Mouse (Mus musculus): ENCODE data around the gene 2810408A11Rik. TPM values are rescaled to one million over a fixed set of nuclear protein-coding genes. Genes with fewer than 3 reads are reported as not detected.
A peak's percentile ranks its signal among the peaks of the same experiment; 100 is the strongest.

The 2810408A11Rik gene
- polyA plus RNA-seq, 1 experiment from 2014 or later, result 5.4 TPM

DNA sequence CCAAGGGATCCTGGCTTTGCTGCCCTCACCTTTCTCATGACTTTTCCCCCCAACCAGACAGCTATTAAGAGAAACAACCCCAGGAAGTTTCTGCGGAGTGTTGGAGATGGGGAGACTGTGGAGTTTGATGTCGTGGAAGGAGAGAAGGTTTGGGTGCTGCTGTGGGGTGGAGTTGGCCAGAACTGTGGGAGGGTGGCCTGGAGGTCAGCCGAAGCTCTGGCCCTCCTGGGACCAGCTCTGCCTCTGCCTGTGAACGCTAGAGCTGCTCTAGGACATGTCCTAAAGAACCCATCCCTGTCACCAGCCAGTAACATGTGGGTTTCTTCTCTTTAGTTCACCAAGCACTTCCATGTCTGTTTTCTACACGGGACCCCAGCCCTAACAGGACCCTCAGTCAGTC is 38.4 kb upstream of the 2810408A11Rik start:
- no peak overlapping the region for H3K4me2 ChIP-seq (ENCODE audit: low read depth, low read length)
- H3K4me3 ChIP-seq (ENCODE audit: low read length), result no peak overlapping the region
- no peaks in the 10 kb centered on the region; the same call in 1 of the 2 replicates for H3K36me3 ChIP-seq (ENCODE audit: control insufficient read depth, insufficient read depth, low read length)
- no peak for ATAC-seq
- no peak overlapping the region for H3K27ac ChIP-seq (ENCODE audit: low read length)
- 68% methylated on average over 5 of the region's 5 CpGs for WGBS
- H3K9ac ChIP-seq (ENCODE audit: low read depth, low read length), result no peak overlapping the region
- peaks cover 35% of the 10 kb centered on the region for H3K4me1 ChIP-seq (ENCODE audit: control insufficient read depth, insufficient read depth, low read length)
- H3K9me3 ChIP-seq (ENCODE audit: control insufficient read depth, low read length), result no peaks in the 10 kb centered on the region
- 0 out of 2 replicates have a peak, but pooled peaks cover 3% of the 10 kb centered on the region for H3K27me3 ChIP-seq (replicated peaks; ENCODE audit: control insufficient read depth, insufficient read depth, low read length)

DNA sequence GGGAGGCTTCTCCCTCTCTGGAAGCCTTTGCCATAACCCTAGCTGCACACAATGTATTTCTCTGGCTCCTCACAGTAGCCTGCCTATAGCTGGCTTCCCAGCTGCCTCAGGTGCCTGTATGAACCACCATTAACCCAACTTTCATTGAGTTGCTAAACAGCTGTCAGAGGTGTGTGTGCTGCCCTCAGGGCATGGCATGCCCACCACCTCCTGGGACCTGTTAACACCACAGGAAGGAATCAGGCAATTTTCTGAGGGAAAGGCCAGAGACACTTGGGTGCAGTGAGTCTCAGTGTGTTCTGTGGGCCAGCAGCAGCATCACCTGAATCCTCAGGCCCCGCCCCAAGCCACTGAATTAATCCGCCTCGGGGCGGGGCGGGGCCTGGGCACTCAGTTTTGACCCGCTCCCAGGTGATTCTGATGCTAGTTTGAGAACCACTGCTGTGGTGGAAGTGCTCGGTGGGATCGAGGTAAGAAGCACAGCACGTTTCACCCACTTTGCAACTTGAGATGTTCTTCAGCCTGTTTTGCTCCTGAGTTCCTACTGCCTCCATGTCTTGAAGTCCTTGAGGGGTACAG is 37.7 kb upstream of the 2810408A11Rik start:
- ATAC-seq, result no peak
- Histone ChIP-seq H3K4me3 (ENCODE audit: low read length) (no peak overlapping the region), H3K9me3 (ENCODE audit: control insufficient read depth, low read length) (no peaks in the 10 kb centered on the region), H3K4me1 (ENCODE audit: control insufficient read depth, insufficient read depth, low read length) (peaks cover 35% of the 10 kb centered on the region), H3K9ac (ENCODE audit: low read depth, low read length) (no peak overlapping the region), H3K36me3 (ENCODE audit: control insufficient read depth, insufficient read depth, low read length) (no peaks in the 10 kb centered on the region), H3K27ac (ENCODE audit: low read length) (no peak overlapping the region), H3K4me2 (ENCODE audit: low read depth, low read length) (no peak overlapping the region), H3K27me3 (replicated peaks; ENCODE audit: control insufficient read depth, insufficient read depth, low read length) (0 out of 2 replicates have a peak, but pooled peaks cover 3% of the 10 kb centered on the region)
- 27% methylated on average over 9 of the region's 9 CpGs for WGBS

DNA sequence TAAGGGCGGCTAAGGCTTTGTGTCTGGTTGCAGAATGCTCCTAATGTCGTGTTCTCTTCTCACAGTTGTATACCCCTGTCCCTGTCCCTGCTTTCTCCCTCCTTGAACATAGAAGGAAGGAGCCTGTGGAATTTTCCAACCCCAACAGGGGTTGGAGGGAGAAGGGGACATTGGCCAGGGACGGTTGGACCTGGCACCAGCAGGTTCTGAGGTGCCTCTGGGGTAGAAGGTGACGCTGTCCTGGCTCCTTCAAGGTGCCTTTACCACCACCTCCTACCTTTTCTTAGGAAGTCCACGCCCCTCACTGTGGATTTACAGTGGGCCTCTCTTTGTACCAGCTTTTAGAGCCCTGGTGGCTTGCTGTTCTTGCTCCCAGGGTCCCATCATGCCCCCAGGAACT is 37.0 kb upstream of the 2810408A11Rik start:
- H3K27me3 ChIP-seq (replicated peaks; ENCODE audit: control insufficient read depth, insufficient read depth, low read length), result 0 out of 2 replicates have a peak, but pooled peaks cover 3% of the 10 kb centered on the region
- H3K9ac ChIP-seq (ENCODE audit: low read depth, low read length), result 0 out of 2 replicates have a peak overlapping the region, but pooled peaks have one; percentile 22
- ATAC-seq, result no peak
- no peak overlapping the region for H3K4me2 ChIP-seq (ENCODE audit: low read depth, low read length)
- 0 out of 2 replicates have a peak overlapping the region, but pooled peaks have one; percentile 46 for H3K27ac ChIP-seq (ENCODE audit: low read length)
- no peaks in the 10 kb centered on the region for H3K9me3 ChIP-seq (ENCODE audit: control insufficient read depth, low read length)
- peaks cover 35% of the 10 kb centered on the region for H3K4me1 ChIP-seq (ENCODE audit: control insufficient read depth, insufficient read depth, low read length)
- WGBS, result 76% methylated on average over 5 of the region's 5 CpGs
- H3K36me3 ChIP-seq (ENCODE audit: control insufficient read depth, insufficient read depth, low read length), result no peaks in the 10 kb centered on the region
- no peak overlapping the region for H3K4me3 ChIP-seq (ENCODE audit: low read length)

DNA sequence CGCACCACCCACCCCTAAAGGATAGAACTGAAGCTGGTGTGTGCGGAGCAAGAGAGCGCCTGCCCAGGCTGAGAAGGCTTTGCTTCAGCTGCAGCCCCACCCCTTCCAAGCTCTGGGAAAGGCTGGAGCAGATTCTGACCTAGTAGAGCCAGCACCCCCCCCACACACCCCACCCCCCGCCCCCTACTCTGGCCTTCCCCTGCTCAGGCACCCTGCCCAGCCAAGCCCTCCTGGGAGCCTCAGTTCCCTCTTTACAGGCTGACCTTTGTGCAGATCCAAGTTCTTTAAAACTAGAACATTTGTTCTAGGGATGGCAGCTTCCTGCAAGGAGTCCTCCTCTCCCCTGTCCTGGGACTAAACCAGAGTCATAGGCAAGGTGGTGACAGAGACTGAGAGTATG is 36.6 kb upstream of the 2810408A11Rik start:
- no peaks in the 10 kb centered on the region for H3K9me3 ChIP-seq (ENCODE audit: control insufficient read depth, low read length)
- 0 out of 2 replicates have a peak overlapping the region, but pooled peaks have one; percentile 22 for H3K9ac ChIP-seq (ENCODE audit: low read depth, low read length)
- peaks cover 35% of the 10 kb centered on the region for H3K4me1 ChIP-seq (ENCODE audit: control insufficient read depth, insufficient read depth, low read length)
- H3K27ac ChIP-seq (ENCODE audit: low read length), result 0 out of 2 replicates have a peak overlapping the region, but pooled peaks have one; percentile 46
- WGBS, result 36% methylated on average over 4 of the region's 4 CpGs
- H3K4me3 ChIP-seq (ENCODE audit: low read length), result no peak overlapping the region
- 0 out of 2 replicates have a peak, but pooled peaks cover 3% of the 10 kb centered on the region for H3K27me3 ChIP-seq (replicated peaks; ENCODE audit: control insufficient read depth, insufficient read depth, low read length)
- no peak overlapping the region for H3K4me2 ChIP-seq (ENCODE audit: low read depth, low read length)
- no peak for ATAC-seq
- H3K36me3 ChIP-seq (ENCODE audit: control insufficient read depth, insufficient read depth, low read length), result no peaks in the 10 kb centered on the region

DNA sequence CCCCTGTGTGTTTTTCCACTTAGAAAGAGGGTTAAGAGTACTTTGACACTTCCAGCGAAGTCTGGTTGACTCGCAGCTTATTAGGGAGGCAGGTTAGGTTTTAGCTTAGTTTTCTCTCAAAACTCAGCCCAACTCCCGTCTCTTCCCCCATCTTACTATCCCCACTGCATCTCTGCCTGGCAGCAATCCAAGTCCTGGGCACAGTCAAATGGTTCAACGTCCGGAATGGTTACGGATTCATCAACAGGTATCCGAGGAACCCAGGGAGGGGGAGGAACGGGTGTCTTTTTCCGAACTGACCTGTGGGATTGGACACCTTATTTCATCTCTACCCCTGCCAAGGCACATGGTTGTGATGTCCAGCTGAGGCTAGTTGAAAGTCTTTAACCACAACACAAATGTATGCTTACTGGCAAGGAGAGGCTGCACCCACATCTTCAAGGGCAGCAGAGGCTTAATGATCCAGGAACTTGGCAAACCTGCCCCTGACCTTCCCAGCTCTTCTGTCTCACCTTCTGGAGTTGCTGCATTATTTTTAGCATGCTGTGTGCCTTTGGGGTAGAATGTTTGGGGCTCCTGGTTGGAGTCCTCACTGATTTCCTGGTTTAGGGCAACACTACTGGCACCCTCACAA is 36.0 kb upstream of the 2810408A11Rik start:
- Histone ChIP-seq H3K27me3 (replicated peaks; ENCODE audit: control insufficient read depth, insufficient read depth, low read length) (0 out of 2 replicates have a peak, but pooled peaks cover 3% of the 10 kb centered on the region), H3K4me2 (ENCODE audit: low read depth, low read length) (peak overlapping the region; percentile 100), H3K9ac (ENCODE audit: low read depth, low read length) (0 out of 2 replicates have a peak overlapping the region, but pooled peaks have one; percentile 22), H3K9me3 (ENCODE audit: control insufficient read depth, low read length) (no peaks in the 10 kb centered on the region), H3K4me1 (ENCODE audit: control insufficient read depth, insufficient read depth, low read length) (peaks cover 35% of the 10 kb centered on the region), H3K36me3 (ENCODE audit: control insufficient read depth, insufficient read depth, low read length) (no peaks in the 10 kb centered on the region), H3K4me3 (ENCODE audit: low read length) (no peak overlapping the region), H3K27ac (ENCODE audit: low read length) (no peak overlapping the region)
- WGBS, result 28% methylated on average over 9 of the region's 9 CpGs
- ATAC-seq, result no peak

DNA sequence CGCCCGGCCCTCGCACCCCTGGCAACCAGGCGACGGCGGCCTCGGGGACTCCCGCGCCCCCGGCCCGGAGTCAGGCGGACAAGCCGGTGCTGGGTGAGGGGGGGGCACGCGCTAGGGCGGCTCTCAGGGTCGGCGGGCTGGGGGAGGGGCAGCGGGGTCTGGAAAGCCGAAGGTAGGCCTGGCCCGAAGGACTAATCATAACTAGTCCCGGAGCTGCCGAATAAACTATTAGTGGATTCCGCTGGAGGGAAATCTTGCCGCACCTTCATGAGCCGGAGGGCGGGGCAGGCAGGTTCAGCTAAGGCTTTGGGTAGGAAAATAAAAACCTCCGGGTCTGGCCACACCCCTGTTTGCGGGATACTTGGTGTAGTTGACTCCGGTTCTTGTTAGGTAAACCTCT is 35.4 kb upstream of the 2810408A11Rik start:
- peaks cover 35% of the 10 kb centered on the region for H3K4me1 ChIP-seq (ENCODE audit: control insufficient read depth, insufficient read depth, low read length)
- H3K27ac ChIP-seq (ENCODE audit: low read length), result no peak overlapping the region
- H3K4me3 ChIP-seq (ENCODE audit: low read length), result peak overlapping the region; percentile 55
- peak overlapping the region; percentile 100 for H3K4me2 ChIP-seq (ENCODE audit: low read depth, low read length)
- no peaks in the 10 kb centered on the region for H3K9me3 ChIP-seq (ENCODE audit: control insufficient read depth, low read length)
- 1% methylated on average over 30 of the region's 30 CpGs for WGBS
- ATAC-seq, result no peak; the same call in 1 of the 2 replicates
- peak overlapping the region; percentile 67 for H3K9ac ChIP-seq (ENCODE audit: low read depth, low read length)
- H3K36me3 ChIP-seq (ENCODE audit: control insufficient read depth, insufficient read depth, low read length), result no peaks in the 10 kb centered on the region
- H3K27me3 ChIP-seq (replicated peaks; ENCODE audit: control insufficient read depth, insufficient read depth, low read length), result 0 out of 2 replicates have a peak, but pooled peaks cover 3% of the 10 kb centered on the region

DNA sequence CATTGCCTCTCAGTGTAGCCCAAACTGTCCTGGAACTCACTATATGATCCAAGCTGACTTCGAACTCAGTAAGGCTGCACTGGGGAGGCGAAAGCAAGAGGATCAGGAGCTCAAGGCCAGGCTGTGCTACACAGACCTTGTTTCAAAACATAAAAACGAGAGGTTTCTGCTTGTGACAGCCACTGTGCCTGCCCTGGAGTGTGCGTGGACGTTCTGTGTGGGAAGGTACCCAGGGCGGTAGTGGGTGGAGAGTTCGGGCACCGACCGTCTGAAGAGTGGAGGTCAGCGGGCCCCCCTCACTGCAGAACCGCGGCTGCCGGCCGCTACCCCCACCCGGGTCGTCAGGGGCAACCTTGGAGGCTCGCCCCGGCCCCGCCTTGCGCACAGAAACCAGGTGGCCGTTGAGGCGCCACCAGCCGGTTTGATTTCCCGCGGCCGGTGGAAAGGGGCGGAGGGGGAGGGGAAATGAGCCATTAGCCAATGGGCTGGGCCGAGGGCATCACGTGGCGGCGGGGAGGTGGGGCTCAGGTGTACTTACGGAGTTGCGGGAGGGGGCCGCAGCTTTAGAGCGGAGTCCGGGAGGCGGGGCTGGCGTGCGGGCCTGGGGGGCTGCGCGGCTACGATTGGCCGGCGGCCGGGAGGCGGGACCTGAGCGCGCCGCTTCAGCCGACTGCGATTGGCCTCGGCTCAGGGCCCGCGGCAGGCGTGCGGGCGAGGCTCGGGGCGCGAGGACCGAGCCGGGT is 34.5 kb upstream of the 2810408A11Rik start, which contains the start of gene Ybx2:
Gene Ybx2, plus strand, starts transcription at position 660 of the 743 bp plus-strand sequence.
- H3K27ac ChIP-seq (ENCODE audit: low read length), result no peak within 1 kb of the TSS

DNA sequence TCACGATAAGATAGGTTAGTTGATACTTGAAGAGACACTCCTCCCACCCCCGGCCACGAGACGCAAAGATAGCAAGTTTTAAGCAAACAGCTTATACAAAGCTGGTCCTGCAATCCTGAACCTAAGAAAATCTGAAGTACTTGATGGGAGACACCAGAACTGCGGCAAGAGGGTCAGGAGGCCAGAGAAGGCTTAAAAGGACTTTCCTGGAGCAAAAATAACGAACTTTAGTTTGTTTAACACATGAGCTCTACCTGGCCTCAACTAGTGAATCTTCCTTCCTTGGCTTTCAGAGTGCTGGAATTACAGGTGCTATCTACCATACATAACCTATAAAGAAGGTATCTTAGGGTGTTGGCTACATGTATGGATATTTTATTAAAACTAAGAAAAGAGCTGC is 33.9 kb upstream of the 2810408A11Rik start:
- Histone ChIP-seq H3K9ac (ENCODE audit: low read depth, low read length) (no peak overlapping the region; the same call in 1 of the 2 replicates), H3K4me2 (ENCODE audit: low read depth, low read length) (no peak overlapping the region; the same call in 1 of the 2 replicates), H3K4me1 (ENCODE audit: control insufficient read depth, insufficient read depth, low read length) (peaks cover 35% of the 10 kb centered on the region), H3K36me3 (ENCODE audit: control insufficient read depth, insufficient read depth, low read length) (no peaks in the 10 kb centered on the region), H3K27ac (ENCODE audit: low read length) (no peak overlapping the region), H3K27me3 (replicated peaks; ENCODE audit: control insufficient read depth, insufficient read depth, low read length) (0 out of 2 replicates have a peak, but pooled peaks cover 3% of the 10 kb centered on the region), H3K4me3 (ENCODE audit: low read length) (no peak overlapping the region; the same call in 1 of the 2 replicates), H3K9me3 (ENCODE audit: control insufficient read depth, low read length) (no peaks in the 10 kb centered on the region)
- 16% methylated on average over 6 of the region's 6 CpGs for WGBS
- no peak for ATAC-seq

More for the DNA sequence above, 34.5 kb upstream of the 2810408A11Rik start, which contains the start of gene Ybx2:
- Histone ChIP-seq H3K4me2 (ENCODE audit: low read depth, low read length) (peak within 1 kb of the TSS; percentile 100), H3K27me3 (replicated peaks; ENCODE audit: control insufficient read depth, insufficient read depth, low read length) (0 out of 2 replicates have a peak, but pooled peaks cover 3% of the 10 kb centered on the region), H3K4me3 (ENCODE audit: low read length) (peak within 1 kb of the TSS; percentile 55), H3K9me3 (ENCODE audit: control insufficient read depth, low read length) (no peaks in the 10 kb centered on the region), H3K9ac (ENCODE audit: low read depth, low read length) (peak within 1 kb of the TSS; percentile 67), H3K36me3 (ENCODE audit: control insufficient read depth, insufficient read depth, low read length) (no peaks in the 10 kb centered on the region), H3K4me1 (ENCODE audit: control insufficient read depth, insufficient read depth, low read length) (peaks cover 35% of the 10 kb centered on the region)
- 1% methylated on average over 53 of the region's 62 CpGs for WGBS
- peak; percentile 87 for ATAC-seq

DNA sequence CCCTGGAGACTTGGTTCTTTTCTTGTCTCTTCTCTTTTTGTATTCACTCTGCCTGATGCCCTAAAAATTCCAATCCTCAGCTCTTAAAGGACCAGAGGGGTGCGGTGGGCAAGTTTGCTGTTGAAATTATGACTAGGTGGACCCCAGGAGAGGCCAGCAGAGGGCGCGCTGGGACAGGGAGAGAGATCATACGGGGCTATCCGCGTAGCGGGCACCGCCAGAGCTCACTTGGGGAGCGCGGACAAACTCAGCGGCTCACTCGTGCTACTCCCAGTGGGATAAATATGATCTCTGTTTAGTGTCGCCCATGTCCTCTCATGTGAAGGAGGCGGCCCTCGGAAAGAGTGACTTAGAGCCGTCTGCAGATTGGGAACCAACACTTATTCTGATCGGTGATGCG is 33.4 kb upstream of the 2810408A11Rik start:
- H3K9ac ChIP-seq (ENCODE audit: low read depth, low read length), result no peak overlapping the region
- peak overlapping the region; percentile 50 for H3K4me2 ChIP-seq (ENCODE audit: low read depth, low read length)
- H3K27ac ChIP-seq (ENCODE audit: low read length), result no peak overlapping the region
- peak; percentile 45 for ATAC-seq
- no peaks in the 10 kb centered on the region for H3K36me3 ChIP-seq (ENCODE audit: control insufficient read depth, insufficient read depth, low read length)
- WGBS, result 2% methylated on average over 18 of the region's 18 CpGs
- H3K4me3 ChIP-seq (ENCODE audit: low read length), result peak overlapping the region; percentile 29
- H3K4me1 ChIP-seq (ENCODE audit: control insufficient read depth, insufficient read depth, low read length), result peaks cover 35% of the 10 kb centered on the region
- no peaks in the 10 kb centered on the region for H3K9me3 ChIP-seq (ENCODE audit: control insufficient read depth, low read length)
- 0 out of 2 replicates have a peak, but pooled peaks cover 3% of the 10 kb centered on the region for H3K27me3 ChIP-seq (replicated peaks; ENCODE audit: control insufficient read depth, insufficient read depth, low read length)

Measured in intestine, embryonic 16.5 days (tissue).